Mouse (Mus musculus) heart, embryonic 14.5 days (tissue): Measurements from ENCODE around the gene Fbxo17. TPM values are rescaled to one million over a fixed set of nuclear protein-coding genes. Genes with fewer than 3 reads are reported as not detected.
A peak's percentile ranks its signal among the peaks of the same experiment; 100 is the strongest.
"Not testable (repeated sequence)": the region's sequence is repeated elsewhere in the genome, so short reads cannot be mapped to it uniquely, and the experiment has no call there.

Experiments
- ATAC-seq: fragments of 200-750 bp; cut with Nextera tagmentation; 2 replicates; pipeline ENCODE4 v1.8.0; 2017; ENCODE audit warnings: low read depth, moderate TSS enrichment; ENCODE audit not compliant: insufficient number of reproducible peaks, insufficient read depth, low FRiP score
- H3K27ac ChIP-seq, 2 experiments: fragments of 200-500 bp in 1 of 2; fragments of 300-500 bp in 1 of 2; sonication (generic) in 1 of 2; replicated peaks in 1 of 2; 2 replicates each; pipeline ENCODE4 v1.5.1; 2012 to 2014; ENCODE audit warnings: low read depth in 2 of 2, low read length in 2 of 2, control low read depth in 1 of 2, mild to moderate bottlenecking in 1 of 2, mixed read lengths in 1 of 2; ENCODE audit not compliant: control insufficient read depth in 1 of 2, insufficient read depth in 1 of 2
- H3K27me3 ChIP-seq: fragments of 300-500 bp; sonication (generic); 2 replicates; pipeline ENCODE4 v1.6.1; 2014; ENCODE audit warnings: mild to moderate bottlenecking, low read length, control low read depth; ENCODE audit not compliant: control insufficient read depth, insufficient read depth
- H3K36me3 ChIP-seq: fragments of 300-500 bp; sonication (generic); 2 replicates; pipeline ENCODE4 v1.6.1; 2014; ENCODE audit warnings: mild to moderate bottlenecking, control low read depth, low read length, mixed read lengths; ENCODE audit not compliant: control insufficient read depth, insufficient read depth
- H3K4me1 ChIP-seq, 2 experiments: fragments of 200-500 bp in 1 of 2; fragments of 300-500 bp in 1 of 2; sonication (generic) in 1 of 2; 2 replicates each; pipeline ENCODE4 v1.6.1; 2012 to 2014; ENCODE audit warnings: low read length in 2 of 2, control low read depth in 1 of 2, mixed read lengths in 1 of 2; ENCODE audit not compliant: control insufficient read depth in 2 of 2, insufficient read depth in 2 of 2
- H3K4me2 ChIP-seq: fragments of 300-500 bp; sonication (generic); 2 replicates; pipeline ENCODE4 v1.6.1; 2014; ENCODE audit warnings: mild to moderate bottlenecking, low read length
- H3K4me3 ChIP-seq, 2 experiments: fragments of 200-500 bp in 1 of 2; fragments of 300-500 bp in 1 of 2; sonication (generic) in 1 of 2; 2 replicates each; pipeline ENCODE4 v1.5.1; 2012 to 2014; ENCODE audit warnings: low read length in 2 of 2, mild to moderate bottlenecking in 2 of 2, control low read depth in 1 of 2, low read depth in 1 of 2, moderate library complexity in 1 of 2; ENCODE audit not compliant: control insufficient read depth in 1 of 2, insufficient read depth in 1 of 2
- H3K9ac ChIP-seq: fragments of 300-500 bp; sonication (generic); 2 replicates; pipeline ENCODE4 v1.6.1; 2014; ENCODE audit warnings: mild to moderate bottlenecking, low read length
- H3K9me3 ChIP-seq: fragments of 300-500 bp; sonication (generic); 2 replicates; pipeline ENCODE4 v1.6.1; 2016; ENCODE audit warnings: low read length, control low read depth; ENCODE audit not compliant: control insufficient read depth
- WGBS: fragments of 180-500 bp; shearing (Covaris S2); extraction: QIAGEN DNeasy Blood & Tissue Kit; methylation state at CpG from one replicate; pipeline ENCODE4 v1.1.7; 2014; 5-methylcytosine and 5-hydroxymethylcytosine counted together
- polyA plus RNA-seq: library from polyadenylated mRNA; unstranded; fragments of >200 nt; fragmentation: Nextera tagmentation; extraction: Ambion mirVana; gene quantifications from 2 replicates; pipeline ENCODE4 v1.2.1, GENCODE M21; 2014

The Fbxo17 gene
- polyA plus RNA-seq, 1 experiment from 2014 or later, result 8.6 TPM

GRCm38 (mm10) chr7:28700269-28700668 lies 16.3 kb upstream of the Fbxo17 start:
- H3K4me2 ChIP-seq, result no peak overlapping the region
- peaks cover 5% of the 10 kb centered on the region for H3K9me3 ChIP-seq
- H3K4me1 ChIP-seq, result no peaks in the 10 kb centered on the region
- no peak overlapping the region for H3K9ac ChIP-seq
- H3K27me3 ChIP-seq, result no peaks in the 10 kb centered on the region
- no peak for ATAC-seq
- H3K36me3 ChIP-seq, result no peaks in the 10 kb centered on the region
- no peak overlapping the region for H3K27ac ChIP-seq
- 95% methylated on average over 4 of the region's 4 CpGs for WGBS
- no peak overlapping the region for H3K4me3 ChIP-seq

DNA sequence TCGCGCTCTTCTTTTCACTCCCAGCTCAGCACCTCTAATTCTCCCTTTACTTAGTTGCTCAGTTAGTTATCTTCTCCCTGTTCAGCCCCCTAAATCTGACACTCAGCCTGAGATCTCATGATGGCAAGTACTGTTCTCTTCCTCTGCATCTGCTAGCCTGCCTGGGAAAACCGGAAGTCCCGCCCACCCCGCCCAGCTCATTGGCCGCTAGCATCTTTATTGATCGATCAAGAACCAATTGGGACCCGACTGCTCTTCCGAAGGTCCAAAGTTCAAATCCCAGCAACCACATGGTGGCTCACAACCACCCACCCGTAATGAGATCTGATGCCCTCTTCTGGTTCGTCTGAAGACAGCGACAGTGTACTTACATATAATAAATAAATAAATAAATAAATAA lies 15.3 kb upstream of the Fbxo17 start:
- H3K27me3 ChIP-seq, H3K9ac ChIP-seq, H3K4me1 ChIP-seq, H3K27ac ChIP-seq, H3K36me3 ChIP-seq, H3K4me2 ChIP-seq, H3K9me3 ChIP-seq, ATAC-seq, H3K4me3 ChIP-seq: not testable (repeated sequence)
- WGBS, result 92% methylated on average over 12 of the region's 12 CpGs

DNA sequence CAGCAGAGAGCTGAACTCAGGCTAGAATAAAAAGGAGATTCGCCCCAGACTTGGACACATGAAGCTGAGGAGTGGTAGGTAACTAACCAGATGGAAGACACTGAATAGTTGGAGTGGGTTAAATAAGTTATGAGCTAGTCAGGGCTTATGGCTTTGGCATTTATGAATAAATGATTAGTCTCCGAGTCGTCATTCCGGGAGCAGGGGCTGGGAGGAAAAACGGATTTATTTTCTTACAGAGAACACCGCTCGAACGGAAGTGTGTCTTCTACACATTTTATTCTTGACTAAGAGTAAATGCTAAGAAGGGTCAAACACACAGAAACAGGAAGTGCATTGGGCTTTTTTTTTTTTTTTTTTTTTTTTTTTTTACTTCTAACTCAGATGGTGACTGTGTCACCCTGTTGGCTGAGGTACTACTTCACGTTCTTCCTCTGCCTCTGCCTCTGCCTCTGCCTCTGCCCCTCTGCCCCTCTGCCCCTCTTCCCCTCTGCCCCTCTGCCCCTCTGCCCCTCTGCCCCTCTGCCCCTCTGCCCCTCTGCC lies 13.9 kb upstream of the Fbxo17 start:
- WGBS, result 67% methylated on average over 9 of the region's 9 CpGs
- H3K27ac ChIP-seq, result no peak overlapping the region
- H3K4me1 ChIP-seq, result no peaks in the 10 kb centered on the region
- no peaks in the 10 kb centered on the region for H3K27me3 ChIP-seq
- no peak for ATAC-seq
- H3K4me2 ChIP-seq, result no peak overlapping the region
- no peak overlapping the region for H3K9ac ChIP-seq
- H3K9me3 ChIP-seq, result peaks cover 5% of the 10 kb centered on the region
- H3K36me3 ChIP-seq, result no peaks in the 10 kb centered on the region
- H3K4me3 ChIP-seq, result no peak overlapping the region

GRCm38 (mm10) chr7:28709454-28709853 lies 7.2 kb upstream of the Fbxo17 start:
- no peaks in the 10 kb centered on the region for H3K36me3 ChIP-seq
- H3K9ac ChIP-seq, result no peak overlapping the region
- H3K4me2 ChIP-seq, result no peak overlapping the region
- no peak overlapping the region for H3K4me3 ChIP-seq
- no peaks in the 10 kb centered on the region for H3K27me3 ChIP-seq
- no peak overlapping the region for H3K27ac ChIP-seq
- no peak for ATAC-seq
- no peaks in the 10 kb centered on the region for H3K9me3 ChIP-seq
- peaks cover 5 to 6% of the 10 kb centered on the region in 2 experiments; a peak in 3 of 4 replicates for H3K4me1 ChIP-seq

GRCm38 (mm10) chr7:28710962-28711361 lies 5.6 kb upstream of the Fbxo17 start:
- Histone ChIP-seq H3K27me3 (no peaks in the 10 kb centered on the region), H3K9ac (no peak overlapping the region), H3K36me3 (no peaks in the 10 kb centered on the region), H3K27ac (no peak overlapping the region), H3K4me3 (no peak overlapping the region), H3K4me2 (no peak overlapping the region), H3K9me3 (no peaks in the 10 kb centered on the region), H3K4me1 (peaks cover 14% of the 10 kb centered on the region in 2 experiments)
- WGBS, result 68% methylated on average over 3 of the region's 3 CpGs
- no peak for ATAC-seq

DNA sequence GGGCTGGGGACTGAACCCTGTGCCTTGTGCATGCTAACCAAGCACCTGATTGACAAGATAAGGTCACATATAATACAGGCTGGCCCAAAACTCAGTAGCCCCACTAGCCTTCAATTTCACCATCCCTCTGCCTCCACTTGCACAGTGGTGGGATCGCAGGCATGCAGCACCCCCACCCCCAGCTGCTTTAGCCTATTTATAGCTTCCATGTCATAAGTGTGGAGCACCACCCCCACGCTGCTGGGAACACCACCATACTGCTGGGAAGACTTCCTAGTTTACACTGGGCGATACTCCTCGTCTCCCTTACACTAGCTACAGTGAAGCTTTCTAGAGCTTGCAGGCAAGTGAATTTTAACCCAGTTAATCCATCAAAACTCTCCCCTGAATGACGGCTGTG lies 1.9 kb upstream of the Fbxo17 start:
- 35% methylated on average over 5 of the region's 5 CpGs for WGBS
- Histone ChIP-seq H3K9ac (no peak overlapping the region), H3K4me2 (no peak overlapping the region), H3K4me3 (no peak overlapping the region), H3K27me3 (no peaks in the 10 kb centered on the region), H3K27ac (0 out of 4 replicates have a peak overlapping the region, but pooled peaks of 1 of the 2 experiments have one; percentile 2), H3K36me3 (no peaks in the 10 kb centered on the region), H3K4me1 (peaks cover 14 to 24% of the 10 kb centered on the region in 2 experiments), H3K9me3 (no peaks in the 10 kb centered on the region)
- ATAC-seq, result peak; percentile 35; the same call in 1 of the 2 replicates

GRCm38 (mm10) chr7:28715598-28715997 lies 1.0 kb upstream of the Fbxo17 start:
- no peaks in the 10 kb centered on the region for H3K27me3 ChIP-seq
- no peak overlapping the region for H3K4me2 ChIP-seq
- no peak overlapping the region for H3K4me3 ChIP-seq
- ATAC-seq, result no peak
- no peaks in the 10 kb centered on the region for H3K9me3 ChIP-seq
- peaks cover 14 to 24% of the 10 kb centered on the region in 2 experiments for H3K4me1 ChIP-seq
- no peaks in the 10 kb centered on the region for H3K36me3 ChIP-seq
- H3K27ac ChIP-seq, result no peak overlapping the region
- no peak overlapping the region for H3K9ac ChIP-seq
- 93% methylated on average over 2 of the region's 2 CpGs for WGBS

GRCm38 (mm10) chr7:28717726-28718125 lies 1.1 kb downstream of the Fbxo17 start:
- Histone ChIP-seq H3K36me3 (no peaks in the 10 kb centered on the region), H3K4me3 (no peak overlapping the region; a peak in 1 of 4 replicates), H3K4me1 (peaks cover 16 to 18% of the 10 kb centered on the region in 2 experiments), H3K9me3 (no peaks in the 10 kb centered on the region), H3K4me2 (peak overlapping the region; percentile 86), H3K27ac (no peak overlapping the region), H3K27me3 (no peaks in the 10 kb centered on the region), H3K9ac (no peak overlapping the region; the same call in 1 of the 2 replicates)
- ATAC-seq, result no peak
- 89% methylated on average over 10 of the region's 10 CpGs for WGBS
